Mouse (Mus musculus): ENCODE measurements around the gene Birc2.

- no peak for TF ChIP-seq POLR2A (IDR thresholded peaks at IDR 0.05; ENCODE audit: insufficient read depth, low read depth, low read length)
- TF ChIP-seq CTCF (IDR thresholded peaks at IDR 0.05), result no peak
- no peak for TF ChIP-seq EP300 (IDR thresholded peaks at IDR 0.05; ENCODE audit: insufficient read depth, low read depth, low read length)
Measured at GRCm38 (mm10) chr9:7835302-7835701, 1.6 kb downstream of the Birc2 start.

All from heart, adult 2 months (tissue).